Mouse (Mus musculus): ENCODE data around the gene Etv6.

DNA sequence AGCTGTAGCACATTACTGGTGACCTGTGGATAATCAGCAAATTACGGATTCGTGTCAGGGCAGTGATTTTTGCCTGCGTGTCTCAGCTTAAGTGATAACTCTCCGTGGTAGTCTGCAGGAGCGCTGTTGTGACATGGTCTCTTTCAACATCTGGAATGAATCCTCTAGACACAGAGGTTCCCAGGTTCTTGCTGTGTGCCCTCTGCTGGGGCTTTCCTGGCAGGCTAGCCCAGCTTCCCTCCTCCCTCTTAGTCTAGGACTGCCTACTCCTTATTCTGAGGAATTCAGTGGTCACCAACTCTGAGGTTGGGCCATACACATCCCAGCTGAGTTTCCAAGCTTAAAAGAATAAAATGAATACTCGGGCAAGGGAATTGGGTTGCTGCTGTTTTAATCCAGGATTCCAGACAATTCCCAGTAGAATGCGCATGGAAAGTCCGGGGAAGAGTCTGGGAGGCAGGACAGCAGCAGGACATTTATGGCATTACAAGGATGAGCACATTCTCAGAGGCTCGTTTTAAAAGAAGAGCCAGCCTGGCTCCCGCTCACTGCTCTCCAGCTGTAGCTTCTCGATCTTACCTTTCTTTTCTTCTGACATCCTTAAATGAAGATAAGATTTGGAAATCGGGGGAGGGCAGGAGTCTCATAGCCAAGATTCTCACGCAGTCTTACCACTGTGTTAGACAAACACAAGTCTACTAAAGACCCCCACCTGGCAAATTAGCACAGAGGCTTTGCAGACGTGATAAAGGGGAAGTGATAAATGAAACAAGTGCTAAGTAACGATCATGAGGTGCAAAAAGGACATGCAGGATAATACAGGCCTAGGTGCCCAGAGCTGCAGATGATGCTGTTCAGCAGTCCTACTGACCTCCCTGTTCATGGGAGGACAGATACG, 105.5 kb downstream of the Etv6 start:
- TF ChIP-seq CTCF (IDR thresholded peaks at IDR 0.05; ENCODE audit: low read depth, low read length): no peak
- no peak for TF ChIP-seq POLR2A (IDR thresholded peaks at IDR 0.05; ENCODE audit: borderline replicate concordance, low read depth, low read length)
